Mouse (Mus musculus): Measurements from ENCODE around the gene Gm26602. TPM values are rescaled to one million over a fixed set of nuclear protein-coding genes. Genes with fewer than 3 reads are reported as not detected.

Gene Gm26602
- polyA plus RNA-seq, 1 experiment = not detected

DNA sequence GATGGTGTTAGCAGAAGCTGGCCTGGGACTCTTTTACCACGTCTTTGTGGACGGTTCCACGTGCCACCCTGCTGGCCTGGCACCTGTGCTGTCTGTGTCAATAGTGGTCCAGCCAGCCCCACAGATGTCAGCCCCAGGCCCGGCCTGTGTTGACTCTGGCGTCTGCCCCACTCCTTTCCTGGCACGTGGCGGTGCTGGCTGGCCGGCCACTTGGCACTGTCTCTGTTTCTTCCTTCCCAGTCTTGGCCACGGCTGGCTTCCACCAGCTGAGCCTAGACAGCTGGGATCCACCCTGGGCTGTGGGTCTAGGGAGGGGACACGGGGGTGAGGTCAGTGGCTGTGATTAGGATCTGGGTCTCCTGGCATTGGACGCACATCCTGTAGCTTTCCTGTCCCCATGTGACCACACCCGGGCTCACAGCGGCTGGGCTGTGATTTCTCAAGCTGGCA is 23.6 kb downstream of the Gm26602 start:
- H3K27me3 ChIP-seq (ENCODE audit: control insufficient read depth, insufficient read depth, insufficient read length) = no peaks in the 10 kb centered on the region
- H3K4me2 ChIP-seq (ENCODE audit: low read depth) = peak overlapping the region; percentile 51
- H3ac ChIP-seq (ENCODE audit: control insufficient read depth, insufficient read length) = no peak overlapping the region
- TF ChIP-seq MAX (IDR thresholded peaks at IDR 0.05; ENCODE audit: low read depth) (peak; percentile 40), MYOG (IDR thresholded peaks at IDR 0.05; ENCODE audit: control insufficient read depth in 1 of 3, insufficient read depth in 1 of 3, insufficient read length in 2 of 3, low read depth in 2 of 3) (peak; percentile 94 to 100 (median 99)), MYOD1 (IDR thresholded peaks at IDR 0.05; ENCODE audit: control insufficient read depth in 1 of 3, insufficient read length in 2 of 3, low read depth in 2 of 3) (peak; percentile 36 to 97 (median 96)), USF1 (IDR thresholded peaks at IDR 0.05; ENCODE audit: low read depth) (peak; percentile 68), TCF12 (IDR thresholded peaks at IDR 0.05; ENCODE audit: insufficient read depth, poor library complexity, severe bottlenecking) (peak; percentile 94), CEBPB (IDR thresholded peaks at IDR 0.05; ENCODE audit: insufficient read depth, poor library complexity, severe bottlenecking) (no peak), POLR2AphosphoS2 (IDR thresholded peaks at IDR 0.05; ENCODE audit: insufficient read length, low read depth) (no peak), POLR2A (IDR thresholded peaks at IDR 0.05; ENCODE audit: insufficient read length, low read depth) (peak; percentile 14), SRF (IDR thresholded peaks at IDR 0.05; ENCODE audit: control insufficient read depth, insufficient read length, low read depth) (peak; percentile 78), TCF3 (IDR thresholded peaks at IDR 0.05; ENCODE audit: insufficient read length, low read depth) (peak; percentile 97), E2F4 (IDR thresholded peaks at IDR 0.05; ENCODE audit: insufficient read depth) (no peak), REST (IDR thresholded peaks at IDR 0.05; ENCODE audit: insufficient read depth, insufficient read length) (no peak)
- no peaks in the 10 kb centered on the region for H3K79me2 ChIP-seq (ENCODE audit: control insufficient read depth, insufficient read depth)
- H3K36me3 ChIP-seq (ENCODE audit: control insufficient read depth, insufficient read depth) = peaks cover 5% of the 10 kb centered on the region
- H3K4me3 ChIP-seq = no peak overlapping the region

GRCm38 (mm10) chr10:79934794-79935569 is 24.3 kb downstream of the Gm26602 start:
- Histone ChIP-seq H3ac (ENCODE audit: control insufficient read depth, insufficient read length) (no peak overlapping the region), H3K79me2 (ENCODE audit: control insufficient read depth, insufficient read depth) (no peaks in the 10 kb centered on the region), H3K4me3 (no peak overlapping the region), H3K27me3 (ENCODE audit: control insufficient read depth, insufficient read depth, insufficient read length) (no peaks in the 10 kb centered on the region), H3K36me3 (ENCODE audit: control insufficient read depth, insufficient read depth) (peaks cover 5% of the 10 kb centered on the region), H3K4me2 (ENCODE audit: low read depth) (peak overlapping the region; percentile 47)
- no peak for TF ChIP-seq USF1 (IDR thresholded peaks at IDR 0.05; ENCODE audit: low read depth)
- no peak for TF ChIP-seq TCF12 (IDR thresholded peaks at IDR 0.05; ENCODE audit: insufficient read depth, poor library complexity, severe bottlenecking)
- no peak for TF ChIP-seq POLR2A (IDR thresholded peaks at IDR 0.05; ENCODE audit: insufficient read length, low read depth)
- no peak for TF ChIP-seq TCF3 (IDR thresholded peaks at IDR 0.05; ENCODE audit: insufficient read length, low read depth)
- TF ChIP-seq MYOG (IDR thresholded peaks at IDR 0.05; ENCODE audit: control insufficient read depth in 1 of 3, insufficient read depth in 1 of 3, insufficient read length in 2 of 3, low read depth in 2 of 3) = peak in 2 of 3 experiments; percentile 49 to 66
- peak in 2 of 3 experiments; percentile 73 to 79 for TF ChIP-seq MYOD1 (IDR thresholded peaks at IDR 0.05; ENCODE audit: control insufficient read depth in 1 of 3, insufficient read length in 2 of 3, low read depth in 2 of 3)
- TF ChIP-seq MAX (IDR thresholded peaks at IDR 0.05; ENCODE audit: low read depth) = no peak
- no peak for TF ChIP-seq CEBPB (IDR thresholded peaks at IDR 0.05; ENCODE audit: insufficient read depth, poor library complexity, severe bottlenecking)
- no peak for TF ChIP-seq POLR2AphosphoS2 (IDR thresholded peaks at IDR 0.05; ENCODE audit: insufficient read length, low read depth)
- TF ChIP-seq SRF (IDR thresholded peaks at IDR 0.05; ENCODE audit: control insufficient read depth, insufficient read length, low read depth) = no peak
- no peak for TF ChIP-seq REST (IDR thresholded peaks at IDR 0.05; ENCODE audit: insufficient read depth, insufficient read length)

DNA sequence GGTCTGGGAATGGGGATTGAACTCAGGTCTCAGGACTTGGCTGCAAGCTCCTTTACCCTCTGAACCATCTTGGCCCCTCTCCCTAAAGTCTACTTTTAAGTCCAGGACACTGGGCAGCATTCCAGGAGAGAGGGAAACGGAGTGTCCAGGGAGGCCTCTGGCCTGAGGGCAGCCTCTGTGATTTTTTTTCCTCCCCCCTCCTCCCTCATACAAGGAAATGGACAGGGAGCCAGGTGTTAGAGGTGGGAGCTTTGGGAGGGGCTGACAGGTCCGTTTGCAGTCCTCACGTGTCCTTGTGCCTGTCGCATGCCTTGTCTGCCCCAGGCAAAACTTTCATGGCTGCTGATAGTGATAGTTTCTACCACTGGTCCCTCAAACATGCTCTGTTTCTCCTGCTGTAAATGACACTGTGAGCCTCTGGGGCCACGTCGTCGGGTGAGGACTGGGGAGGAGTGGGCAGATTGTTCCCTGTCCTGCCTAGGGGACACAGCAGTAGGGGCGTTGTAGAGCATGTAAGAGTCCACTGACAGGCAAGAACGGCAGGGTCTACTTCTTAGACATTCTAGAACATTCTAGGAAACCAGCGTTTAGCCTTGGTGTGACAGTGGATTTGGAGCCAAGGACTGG is 25.7 kb downstream of the Gm26602 start:
- Histone ChIP-seq H3K36me3 (ENCODE audit: control insufficient read depth, insufficient read depth) (peaks cover 1% of the 10 kb centered on the region), H3K4me3 (no peak overlapping the region), H3K27me3 (ENCODE audit: control insufficient read depth, insufficient read depth, insufficient read length) (no peaks in the 10 kb centered on the region), H3ac (ENCODE audit: control insufficient read depth, insufficient read length) (no peak overlapping the region), H3K79me2 (ENCODE audit: control insufficient read depth, insufficient read depth) (no peaks in the 10 kb centered on the region), H3K4me2 (ENCODE audit: low read depth) (peak overlapping the region; percentile 71)
- TF ChIP-seq POLR2A (IDR thresholded peaks at IDR 0.05; ENCODE audit: insufficient read length, low read depth) = no peak
- TF ChIP-seq POLR2AphosphoS2 (IDR thresholded peaks at IDR 0.05; ENCODE audit: insufficient read length, low read depth) = no peak
- no peak for TF ChIP-seq E2F4 (IDR thresholded peaks at IDR 0.05; ENCODE audit: insufficient read depth)
- TF ChIP-seq TCF3 (IDR thresholded peaks at IDR 0.05; ENCODE audit: insufficient read length, low read depth) = no peak
- no peak for TF ChIP-seq USF1 (IDR thresholded peaks at IDR 0.05; ENCODE audit: low read depth)
- TF ChIP-seq MYOD1 (IDR thresholded peaks at IDR 0.05; ENCODE audit: control insufficient read depth in 1 of 3, insufficient read length in 2 of 3, low read depth in 2 of 3) = no peak
- no peak for TF ChIP-seq TCF12 (IDR thresholded peaks at IDR 0.05; ENCODE audit: insufficient read depth, poor library complexity, severe bottlenecking)
- TF ChIP-seq MAX (IDR thresholded peaks at IDR 0.05; ENCODE audit: low read depth) = no peak
- no peak for TF ChIP-seq SRF (IDR thresholded peaks at IDR 0.05; ENCODE audit: control insufficient read depth, insufficient read length, low read depth)
- TF ChIP-seq MYOG (IDR thresholded peaks at IDR 0.05; ENCODE audit: control insufficient read depth in 1 of 3, insufficient read depth in 1 of 3, insufficient read length in 2 of 3, low read depth in 2 of 3) = no peak
- no peak for TF ChIP-seq CEBPB (IDR thresholded peaks at IDR 0.05; ENCODE audit: insufficient read depth, poor library complexity, severe bottlenecking)
- TF ChIP-seq REST (IDR thresholded peaks at IDR 0.05; ENCODE audit: insufficient read depth, insufficient read length) = no peak

GRCm38 (mm10) chr10:79936911-79937441 is 26.3 kb downstream of the Gm26602 start:
- no peak for TF ChIP-seq CEBPB (IDR thresholded peaks at IDR 0.05; ENCODE audit: insufficient read depth, poor library complexity, severe bottlenecking)
- no peak for TF ChIP-seq USF1 (IDR thresholded peaks at IDR 0.05; ENCODE audit: low read depth)
- TF ChIP-seq MAX (IDR thresholded peaks at IDR 0.05; ENCODE audit: low read depth) = no peak
- no peak for TF ChIP-seq E2F4 (IDR thresholded peaks at IDR 0.05; ENCODE audit: insufficient read depth)
- TF ChIP-seq SRF (IDR thresholded peaks at IDR 0.05; ENCODE audit: control insufficient read depth, insufficient read length, low read depth) = peak; percentile 97
- no peak for TF ChIP-seq REST (IDR thresholded peaks at IDR 0.05; ENCODE audit: insufficient read depth, insufficient read length)
- peak; percentile 43 for TF ChIP-seq TCF3 (IDR thresholded peaks at IDR 0.05; ENCODE audit: insufficient read length, low read depth)
- TF ChIP-seq TCF12 (IDR thresholded peaks at IDR 0.05; ENCODE audit: insufficient read depth, poor library complexity, severe bottlenecking) = no peak
- no peak for TF ChIP-seq POLR2AphosphoS2 (IDR thresholded peaks at IDR 0.05; ENCODE audit: insufficient read length, low read depth)
- peak in 2 of 3 experiments; percentile 48 to 85 for TF ChIP-seq MYOG (IDR thresholded peaks at IDR 0.05; ENCODE audit: control insufficient read depth in 1 of 3, insufficient read depth in 1 of 3, insufficient read length in 2 of 3, low read depth in 2 of 3)
- no peak for TF ChIP-seq POLR2A (IDR thresholded peaks at IDR 0.05; ENCODE audit: insufficient read length, low read depth)
- peak in 1 of 3 experiments; percentile 65 for TF ChIP-seq MYOD1 (IDR thresholded peaks at IDR 0.05; ENCODE audit: control insufficient read depth in 1 of 3, insufficient read length in 2 of 3, low read depth in 2 of 3)
- Histone ChIP-seq H3K79me2 (ENCODE audit: control insufficient read depth, insufficient read depth) (no peaks in the 10 kb centered on the region), H3K36me3 (ENCODE audit: control insufficient read depth, insufficient read depth) (no peaks in the 10 kb centered on the region), H3K27me3 (ENCODE audit: control insufficient read depth, insufficient read depth, insufficient read length) (no peaks in the 10 kb centered on the region), H3K4me3 (no peak overlapping the region), H3K4me2 (ENCODE audit: low read depth) (peak overlapping the region; percentile 71), H3ac (ENCODE audit: control insufficient read depth, insufficient read length) (no peak overlapping the region)

Data from myocyte (in vitro differentiated cells).